8 mouse cellular contexts compared by ENCODE assay signal in genomic region chr2:26603159-26603558, GRCm38 (mm10). TPM values are rescaled to one million over a fixed set of nuclear protein-coding genes. Genes with fewer than 3 reads are reported as not detected.
DNase-seq lines count a peak whose midpoint lies in the region; ATAC-seq and TF ChIP-seq lines count a peak whose summit lies in the region.

No protein-coding gene starts in this region.

- H3K27me3 ChIP-seq in spleen, adult 2 months (ENCODE audit: control insufficient read depth, insufficient read depth, low read length), result no peaks in the 10 kb centered on the region
- H3K27me3 ChIP-seq in limb, embryonic 15.5 days, result no peaks in the 10 kb centered on the region
- H3K27me3 ChIP-seq in stomach, embryonic 14.5 days (ENCODE audit: control insufficient read depth, insufficient read depth, low read length), result no peaks in the 10 kb centered on the region

- H3K27ac ChIP-seq in spleen, adult 2 months (ENCODE audit: insufficient read depth, low read length), result peak overlapping the region; percentile 57
- H3K27ac ChIP-seq in embryonic fibroblast, embryonic 13.5 days (ENCODE audit: insufficient read depth, low read length), result no peak overlapping the region
- H3K27ac ChIP-seq in limb, embryonic 15.5 days, result 0 out of 2 replicates have a peak overlapping the region, but pooled peaks have one; percentile 87
- peak overlapping the region; percentile 78 for H3K27ac ChIP-seq in stomach, embryonic 14.5 days (ENCODE audit: low read length)

- H3K9me3 ChIP-seq in limb, embryonic 15.5 days, result no peaks in the 10 kb centered on the region
- H3K9me3 ChIP-seq in stomach, embryonic 14.5 days (ENCODE audit: control insufficient read depth, low read depth, low read length), result no peaks in the 10 kb centered on the region

- peak overlapping the region; percentile 69; the same call in 1 of the 2 replicates for H3K9ac ChIP-seq in limb, embryonic 15.5 days
- peak overlapping the region; percentile 77 for H3K9ac ChIP-seq in stomach, embryonic 14.5 days (replicated peaks; ENCODE audit: low read depth, low read length)

- DNase-seq in spleen, adult 2 months (ENCODE audit: low read depth in 1 of 2, low spot score in 2 of 2), result no peak
- no peak for DNase-seq in spleen, postnatal 14 days (ENCODE audit: low spot score in 2 of 2)
- no peak for DNase-seq in left cerebral cortex, postnatal 25 days (ENCODE audit: low spot score in 2 of 2)
- DNase-seq in ovary, postnatal 10 days (ENCODE audit: low spot score), result no peak
- no peak for DNase-seq in kidney, postnatal 4 days

- H3K36me3 ChIP-seq in spleen, adult 2 months (ENCODE audit: control insufficient read depth, insufficient read depth, low read length), result no peaks in the 10 kb centered on the region
- H3K36me3 ChIP-seq in limb, embryonic 15.5 days, result no peaks in the 10 kb centered on the region
- H3K36me3 ChIP-seq in stomach, embryonic 14.5 days (ENCODE audit: control insufficient read depth, insufficient read depth, low read length), result no peaks in the 10 kb centered on the region

- WGBS in spleen, adult 2 months, result 15% methylated on average over 6 of the region's 6 CpGs
- WGBS in limb, embryonic 15.5 days, result 7% methylated on average over 6 of the region's 6 CpGs
- 5% methylated on average over 6 of the region's 6 CpGs for WGBS in stomach, embryonic 14.5 days

- TF ChIP-seq CTCF in spleen, adult 2 months (IDR thresholded peaks at IDR 0.05; ENCODE audit: extremely low read depth, insufficient read depth, insufficient read length, insufficient replicate concordance), result no peak
- TF ChIP-seq CTCF in embryonic fibroblast, embryonic 13.5 days (IDR thresholded peaks at IDR 0.05; ENCODE audit: borderline replicate concordance, insufficient read depth, low read length), result no peak

- peak overlapping the region; percentile 87 for H3K4me2 ChIP-seq in limb, embryonic 15.5 days
- H3K4me2 ChIP-seq in stomach, embryonic 14.5 days (replicated peaks; ENCODE audit: low read depth, low read length), result peak overlapping the region; percentile 76

- H3K4me3 ChIP-seq in spleen, adult 2 months (ENCODE audit: extremely low read depth, insufficient read depth, insufficient read length), result peak overlapping the region; percentile 67; the same call in 1 of the 2 replicates
- peak overlapping the region; percentile 55 for H3K4me3 ChIP-seq in embryonic fibroblast, embryonic 13.5 days (ENCODE audit: insufficient read depth, low read length)
- peak overlapping the region; percentile 74 for H3K4me3 ChIP-seq in limb, embryonic 15.5 days
- peak overlapping the region; percentile 67 for H3K4me3 ChIP-seq in stomach, embryonic 14.5 days (ENCODE audit: low read depth, low read length)

- no peak for ATAC-seq in limb, embryonic 15.5 days (ENCODE audit: insufficient number of reproducible peaks, low FRiP score, low TSS enrichment, low read depth)
- no peak for ATAC-seq in stomach, embryonic 14.5 days (ENCODE audit: insufficient number of reproducible peaks, insufficient read depth, low FRiP score, low read depth)

- no peak for TF ChIP-seq POLR2A in spleen, adult 2 months (IDR thresholded peaks at IDR 0.05; ENCODE audit: low read depth, low read length)
- TF ChIP-seq POLR2A in embryonic fibroblast, embryonic 13.5 days (IDR thresholded peaks at IDR 0.05; ENCODE audit: low read depth, low read length), result no peak

- H3K4me1 ChIP-seq in spleen, adult 2 months (ENCODE audit: control insufficient read depth, insufficient read depth, insufficient read length), result peaks cover 18% of the 10 kb centered on the region
- H3K4me1 ChIP-seq in embryonic fibroblast, embryonic 13.5 days (ENCODE audit: control insufficient read depth, insufficient read depth, low read length), result no peaks in the 10 kb centered on the region
- peaks cover 33% of the 10 kb centered on the region for H3K4me1 ChIP-seq in limb, embryonic 15.5 days
- peaks cover 28% of the 10 kb centered on the region; the same call in 1 of the 2 replicates for H3K4me1 ChIP-seq in stomach, embryonic 14.5 days (ENCODE audit: control insufficient read depth, insufficient read depth, low read length)

- intact Hi-C loops in left cerebral cortex, postnatal 25 days (cut with DNase I), result no loop called here

RNA-seq across cellular contexts. Expression of gene Agpat2, which starts 1.1 kb away (rescaled TPM):
- polyA plus RNA-seq in spleen, adult 2 months (2012; rRNA removed), result 22.7 and 27.7 TPM in 2 replicates
- 21.4 and 22.4 TPM in 2 replicates for polyA plus RNA-seq in embryonic fibroblast, embryonic 13.5 days (2011; ENCODE audit: insufficient read length, low read depth, missing spikeins)
- polyA plus RNA-seq in limb, embryonic 15.5 days (2015; fragmentation: Nextera tagmentation; extraction: Ambion mirVana), result 31.5 and 36.3 TPM in 2 replicates
- 43.7 and 44.8 TPM in 2 replicates for polyA plus RNA-seq in stomach, embryonic 14.5 days (2014; fragmentation: Nextera tagmentation; extraction: Ambion mirVana)
- 1 to 10 TPM in 1 of 2 experiments, under 1 TPM in 1; 0.85 to 1.2 TPM for total RNA-seq in left cerebral cortex, postnatal 25 days (2021)

RNA-seq across cellular contexts. Expression of gene Gm20532, which starts 16.7 kb away (rescaled TPM):
- not detected in 2 replicates for polyA plus RNA-seq in spleen, adult 2 months (2012; rRNA removed)
- polyA plus RNA-seq in embryonic fibroblast, embryonic 13.5 days (2011; ENCODE audit: insufficient read length, low read depth, missing spikeins), result not detected in 2 replicates
- polyA plus RNA-seq in limb, embryonic 15.5 days (2015; fragmentation: Nextera tagmentation; extraction: Ambion mirVana), result 0.24 TPM in 1 of 2 replicates, not detected in the other
- polyA plus RNA-seq in stomach, embryonic 14.5 days (2014; fragmentation: Nextera tagmentation; extraction: Ambion mirVana), result not detected in 2 replicates
- not detected for total RNA-seq in left cerebral cortex, postnatal 25 days (2021)

RNA-seq across cellular contexts. Expression of gene Egfl7, which starts 23.3 kb away (rescaled TPM):
- polyA plus RNA-seq in spleen, adult 2 months (2012; rRNA removed), result 167 and 196 TPM in 2 replicates
- polyA plus RNA-seq in embryonic fibroblast, embryonic 13.5 days (2011; ENCODE audit: insufficient read length, low read depth, missing spikeins), result 11.0 and 13.7 TPM in 2 replicates
- 107 and 122 TPM in 2 replicates for polyA plus RNA-seq in limb, embryonic 15.5 days (2015; fragmentation: Nextera tagmentation; extraction: Ambion mirVana)
- 113 and 120 TPM in 2 replicates for polyA plus RNA-seq in stomach, embryonic 14.5 days (2014; fragmentation: Nextera tagmentation; extraction: Ambion mirVana)
- total RNA-seq in left cerebral cortex, postnatal 25 days (2021), result 10 to 100 TPM; 68.0 to 81.4 TPM

RNA-seq across cellular contexts. Expression of gene Fam69b, which starts 25.1 kb away (rescaled TPM):
- polyA plus RNA-seq in spleen, adult 2 months (2012; rRNA removed), result 3.0 and 3.6 TPM in 2 replicates
- 12.0 and 16.3 TPM in 2 replicates for polyA plus RNA-seq in embryonic fibroblast, embryonic 13.5 days (2011; ENCODE audit: insufficient read length, low read depth, missing spikeins)
- 32.0 and 42.8 TPM in 2 replicates for polyA plus RNA-seq in limb, embryonic 15.5 days (2015; fragmentation: Nextera tagmentation; extraction: Ambion mirVana)
- 37.7 and 38.5 TPM in 2 replicates for polyA plus RNA-seq in stomach, embryonic 14.5 days (2014; fragmentation: Nextera tagmentation; extraction: Ambion mirVana)
- total RNA-seq in left cerebral cortex, postnatal 25 days (2021), result 10 to 100 TPM; 78.4 to 84.8 TPM
